Mouse (Mus musculus): Measurements from ENCODE around the gene Fkbp3.
A peak's percentile ranks its signal among the peaks of the same experiment; 100 is the strongest.

Fkbp3 gene

GRCm38 (mm10) chr12:65036190-65036870 is 37.5 kb downstream of the Fkbp3 start, which contains the start of gene Prpf39:
Gene Prpf39, plus strand, starts transcription at chr12:65036333.
- peak; percentile 95 for DNase-seq (ENCODE audit: low read depth, low spot score)

DNA sequence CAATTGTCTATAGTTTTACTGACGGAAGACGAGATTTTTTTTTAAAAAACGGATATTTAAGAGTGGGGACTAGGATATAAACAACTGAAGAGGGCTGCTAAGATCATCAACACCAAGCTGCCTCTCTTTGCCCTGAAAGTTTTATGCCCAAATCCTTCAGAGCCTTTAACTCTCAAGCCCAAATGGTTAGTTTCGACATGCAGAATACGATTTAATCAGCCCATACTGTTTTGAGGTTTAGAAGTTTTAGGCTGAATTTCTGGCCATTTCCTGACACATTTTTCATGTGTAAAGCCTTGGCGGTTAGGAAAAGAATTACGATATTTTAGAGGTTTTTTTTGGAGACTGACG is 38.0 kb downstream of the Fkbp3 start:
- no peak for DNase-seq (ENCODE audit: low read depth, low spot score)

- DNase-seq (ENCODE audit: low read depth, low spot score) = no peak
These were observed 51.0 kb downstream of the Fkbp3 start for GRCm38 (mm10) chr12:65022842-65023241.
